Mouse (Mus musculus) megakaryocyte progenitor cell, adult 5-6 weeks (primary cell): ENCODE results near the gene Eppin. TPM values are rescaled to one million over a fixed set of nuclear protein-coding genes. Genes with fewer than 3 reads are reported as not detected.

Source experiments
- ATAC-seq: replicated peaks from 2 replicates; pipeline ENCODE4 v1.8.0; 2016; ENCODE audit warnings: mild to moderate bottlenecking, moderate TSS enrichment, inconsistent platforms; ENCODE audit not compliant: poor library complexity
- total RNA-seq, 2 experiments: library from RNA; stranded (forward) in 1 of 2; stranded (reverse) in 1 of 2; fragments of 157-497, 149-512 nt in 1 of 2; fragments of 200-1000 nt in 1 of 2; gene quantifications; 2 replicates each; pipeline versions ENCODE4 v1.2.3 to v1.2.4; 2015 to 2017

Eppin gene
- total RNA-seq, 2 experiments from 2014 or later = not detected

DNA sequence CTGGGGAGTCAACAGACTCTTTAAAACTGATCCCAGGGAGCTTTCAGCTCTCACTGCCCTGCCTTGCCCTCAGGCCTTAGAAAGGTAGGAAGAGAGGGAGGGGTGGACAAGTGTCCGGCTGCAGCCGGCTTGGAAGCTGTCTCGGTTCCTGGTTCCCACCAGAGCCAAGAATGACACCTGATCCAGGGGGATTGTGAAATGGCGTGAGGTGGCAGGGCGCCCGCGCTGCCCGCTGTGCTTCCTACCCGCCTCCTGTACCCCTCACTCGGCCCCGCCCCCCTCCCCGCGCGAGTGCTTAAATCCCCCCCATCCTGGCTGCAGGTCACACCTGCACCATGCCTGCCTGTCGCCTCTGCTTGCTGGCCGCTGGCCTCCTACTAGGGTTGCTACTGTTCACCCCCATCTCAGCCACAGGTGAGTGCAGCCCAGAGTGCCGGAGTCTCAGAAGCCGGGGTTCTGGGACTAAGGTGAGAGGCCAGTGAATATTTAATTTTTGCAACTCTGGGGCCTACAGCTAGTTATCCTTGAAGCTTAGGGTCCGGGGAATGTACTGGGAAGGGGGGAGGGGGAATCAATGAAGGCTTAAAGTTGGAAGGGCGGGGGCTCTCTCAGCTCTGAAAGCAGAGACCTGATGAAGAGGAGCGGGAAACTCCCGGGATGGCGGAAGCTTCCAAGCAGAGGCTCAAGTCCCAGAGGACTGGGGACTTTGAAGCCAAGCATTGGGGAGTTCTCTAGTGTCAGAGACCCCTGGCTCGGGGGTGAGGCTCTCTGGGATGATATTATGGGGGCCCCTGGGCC lies 30.8 kb downstream of the Eppin start, which contains the start of gene Wfdc2:
TSS of gene Wfdc2 (plus strand) at position 23 of the 798 bp plus-strand sequence.
- no peak for ATAC-seq

DNA sequence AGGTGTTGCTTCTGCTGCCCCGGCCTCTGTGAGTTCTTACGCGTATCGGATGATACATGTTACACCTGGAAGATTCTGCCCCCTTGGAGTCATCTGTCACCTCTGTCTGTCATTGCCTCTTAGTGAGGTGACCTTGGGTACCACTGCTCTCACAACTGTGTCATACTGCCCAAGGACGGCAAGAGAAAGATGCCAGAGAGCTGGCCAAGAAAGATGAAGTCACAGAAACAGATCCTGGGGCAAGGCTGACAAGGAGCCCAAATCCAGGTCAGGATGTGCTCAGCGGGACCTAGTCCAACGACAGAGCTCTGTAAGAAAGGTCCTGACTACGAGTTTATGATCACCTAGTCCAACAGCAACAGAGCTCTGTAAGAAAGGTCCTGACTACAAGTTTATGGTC lies 33.3 kb downstream of the Eppin start:
- ATAC-seq = no peak

DNA sequence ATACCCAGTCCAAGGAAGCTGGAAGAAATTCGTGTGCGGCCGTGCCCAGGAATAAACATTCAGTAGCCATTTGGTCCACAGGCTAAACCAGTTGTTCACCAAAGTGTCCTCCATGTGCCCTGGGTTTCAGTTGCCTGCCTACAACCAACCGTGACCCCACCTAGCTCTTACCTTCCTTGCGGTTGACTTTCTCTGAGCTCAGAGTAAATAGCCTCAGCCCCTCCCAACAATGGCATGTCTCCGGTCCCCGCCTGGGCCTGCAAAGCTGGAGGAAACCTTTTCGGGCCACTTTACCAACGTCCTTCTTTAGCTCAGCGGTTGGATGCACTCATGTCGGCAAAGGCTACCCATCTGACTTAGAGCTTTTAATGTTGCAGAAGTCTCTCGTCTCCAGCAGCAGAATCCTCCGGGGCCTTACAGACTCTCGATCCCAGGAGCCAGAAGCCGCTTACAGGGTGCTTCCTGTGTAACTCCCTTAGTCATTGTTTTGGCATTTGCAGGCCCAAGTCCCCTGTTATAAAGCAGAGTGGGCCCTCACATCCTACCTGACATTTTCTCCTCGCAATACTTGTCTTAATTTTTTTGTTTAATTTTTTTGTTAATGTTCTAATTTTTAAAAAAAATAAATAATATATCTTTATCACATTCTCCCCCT lies 34.3 kb downstream of the Eppin start:
- ATAC-seq = peak; percentile 42

DNA sequence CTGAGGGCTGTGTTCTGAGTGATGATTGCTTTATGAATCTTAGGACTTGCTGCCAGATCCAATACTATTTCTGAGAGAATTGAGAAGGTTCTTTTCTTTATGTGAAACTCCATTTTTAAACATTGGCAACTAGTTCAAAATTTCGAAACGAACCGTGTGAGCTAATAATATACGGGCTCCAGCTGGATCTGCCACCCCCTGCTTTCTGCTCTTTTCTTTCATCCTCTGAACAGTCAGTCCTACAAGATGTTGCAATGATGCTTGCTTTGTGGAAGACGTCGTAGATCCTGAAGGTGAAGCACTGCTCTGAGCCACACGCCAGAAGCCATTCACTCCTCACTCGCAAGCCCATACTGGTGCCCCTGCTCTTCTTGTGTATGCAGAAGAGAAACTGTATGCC lies 35.0 kb downstream of the Eppin start:
- ATAC-seq = peak; percentile 27; the same call in 1 of the 2 replicates

DNA sequence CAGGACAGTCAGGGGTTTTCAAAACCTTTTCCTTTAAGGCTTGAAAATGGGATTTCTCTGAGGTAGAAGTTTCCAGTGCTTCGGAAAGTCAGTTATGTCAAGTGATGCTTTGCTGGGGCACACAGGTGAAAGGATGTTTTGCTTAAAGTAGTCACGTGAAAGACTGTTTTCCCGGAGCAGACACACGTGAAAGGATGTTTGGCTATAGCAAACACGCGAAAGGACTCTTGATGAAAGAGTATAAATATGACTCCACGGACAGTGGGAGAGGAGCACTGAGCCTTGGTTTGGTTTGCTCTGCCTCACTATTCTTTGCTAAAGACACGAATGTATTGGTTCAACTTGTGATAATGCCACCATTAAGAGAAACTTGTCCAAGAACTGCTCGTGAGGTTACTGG lies 41.9 kb downstream of the Eppin start:
- ATAC-seq = no peak

DNA sequence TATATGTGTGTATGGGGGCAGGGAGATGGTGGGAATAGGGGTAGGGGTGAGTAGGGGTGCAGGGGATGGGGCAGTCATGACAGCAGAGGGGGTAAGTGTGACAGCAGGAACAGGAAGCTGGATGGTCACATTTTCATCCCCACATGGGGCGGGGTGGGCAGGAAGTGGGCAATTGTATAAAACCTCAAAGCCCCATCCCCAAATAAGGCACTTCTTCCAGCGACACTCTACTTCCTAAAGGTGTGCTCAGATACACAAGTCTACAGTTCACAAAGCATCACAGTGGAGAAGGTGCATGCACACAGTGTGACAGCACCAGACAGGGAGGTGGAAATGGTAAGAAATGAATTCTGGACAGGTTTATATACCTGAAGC lies 42.5 kb downstream of the Eppin start:
- ATAC-seq = no peak

DNA sequence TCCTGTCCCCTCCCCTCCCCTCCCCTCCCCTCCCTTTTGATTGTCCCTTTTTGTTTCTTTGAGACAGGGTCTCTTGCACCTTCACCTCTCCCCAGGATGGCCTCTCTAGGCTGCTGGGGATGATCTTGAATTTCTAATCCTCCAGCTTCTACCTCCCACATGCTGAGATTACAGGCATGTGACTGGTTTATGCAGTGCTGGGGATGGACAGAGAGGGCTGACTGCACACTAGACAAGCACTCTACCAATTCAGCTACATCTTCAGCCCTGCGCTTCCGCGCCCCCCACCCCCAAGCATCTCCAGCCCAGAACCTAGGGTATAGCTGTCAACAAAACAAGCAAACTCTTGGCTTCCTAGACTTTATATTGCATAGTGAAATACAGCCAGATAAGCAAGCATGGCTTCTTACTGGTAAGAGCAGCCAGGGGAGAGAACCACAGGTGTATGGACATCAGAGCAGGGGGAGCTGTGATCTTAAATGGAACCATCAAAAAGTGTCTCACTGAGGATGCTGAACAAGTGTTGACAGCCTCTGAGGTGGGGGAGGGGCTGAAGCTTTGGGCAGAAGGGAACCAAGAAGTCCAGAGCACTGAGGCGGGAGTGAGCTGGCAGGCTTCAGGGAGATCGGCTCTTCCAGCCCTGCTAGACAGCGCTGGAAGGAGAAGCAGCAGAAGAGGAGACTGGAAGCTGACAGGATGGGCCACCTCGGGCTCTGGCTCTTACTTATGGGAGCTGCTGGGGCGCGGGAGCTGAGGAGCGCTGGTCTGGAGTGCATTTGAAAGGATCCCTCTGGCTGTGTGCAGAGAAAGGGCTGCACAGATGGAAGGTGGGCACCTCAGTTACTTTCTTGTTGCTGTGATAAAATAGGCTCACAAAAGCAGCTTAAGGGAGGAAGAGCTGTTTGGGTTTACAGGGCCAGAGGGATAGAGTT lies 43.2 kb downstream of the Eppin start:
- ATAC-seq = no peak

DNA sequence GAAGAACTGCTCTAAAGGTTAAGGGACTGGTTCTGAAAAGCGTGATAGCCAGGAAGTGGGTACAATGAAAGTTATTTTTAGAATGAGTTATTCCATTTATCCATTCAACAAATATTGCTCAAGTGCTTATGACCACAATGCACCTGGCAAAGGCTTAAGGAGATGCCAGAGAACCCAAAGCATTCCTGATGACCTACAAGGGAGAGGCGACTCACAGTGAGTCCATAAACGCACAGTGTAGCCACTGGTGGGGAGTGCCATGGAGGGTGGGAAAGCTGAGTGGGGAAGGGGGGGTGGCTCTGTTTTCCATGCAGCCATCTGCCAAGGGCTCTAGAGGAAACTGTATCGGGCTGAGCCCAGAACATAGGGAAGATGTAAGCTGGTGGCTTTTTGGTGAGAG lies 44.1 kb downstream of the Eppin start:
- no peak for ATAC-seq

DNA sequence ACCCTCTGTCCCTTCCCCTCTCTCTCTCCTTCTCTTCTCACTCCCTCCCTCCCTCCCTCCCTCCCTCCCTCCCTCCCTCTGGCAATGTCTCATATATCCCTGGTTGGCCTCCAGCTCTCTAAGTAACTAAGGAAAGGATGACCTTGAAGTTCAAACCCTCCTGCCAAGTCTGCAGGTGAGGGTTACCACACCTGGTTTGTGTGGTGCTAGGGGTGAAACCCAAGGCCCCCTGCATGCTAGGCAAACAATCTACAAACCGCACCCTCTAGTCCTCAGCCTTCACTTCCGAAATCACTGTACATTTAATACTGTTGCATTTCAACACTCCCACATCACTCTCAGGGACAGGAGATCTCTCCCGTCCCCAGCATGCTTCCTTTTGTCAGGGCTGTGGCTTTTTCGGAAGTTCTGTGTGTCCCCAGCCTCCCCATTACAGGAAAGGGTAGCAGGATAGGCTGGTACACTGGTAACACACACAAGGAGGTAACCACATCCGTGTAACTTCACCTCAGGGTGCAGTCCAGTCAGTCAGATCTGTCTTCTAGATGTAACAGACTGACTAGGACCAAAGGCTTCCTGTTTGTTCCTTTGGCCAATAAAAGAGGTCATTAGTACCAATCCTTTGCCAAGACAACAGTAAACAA lies 48.8 kb downstream of the Eppin start:
- ATAC-seq = peak; percentile 98

DNA sequence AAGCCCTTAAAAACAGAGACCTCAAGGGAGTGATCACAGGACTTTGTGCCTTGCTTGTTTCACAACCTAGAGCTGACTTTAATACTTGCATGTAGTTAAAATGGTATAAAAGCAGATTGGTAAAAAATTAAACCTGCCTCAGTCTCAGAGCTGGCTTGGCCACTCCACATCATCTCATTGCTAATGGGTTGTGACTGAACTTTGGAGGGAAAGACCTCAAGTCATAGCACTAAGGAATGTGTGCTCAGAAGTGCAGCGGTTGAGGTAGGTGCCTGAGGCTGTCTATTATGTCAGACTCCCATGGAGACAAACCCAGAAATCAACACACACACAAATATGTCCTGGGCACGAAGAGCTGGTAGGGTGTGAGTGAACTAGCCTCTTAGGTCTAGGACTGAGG lies 49.6 kb downstream of the Eppin start:
- no peak for ATAC-seq

DNA sequence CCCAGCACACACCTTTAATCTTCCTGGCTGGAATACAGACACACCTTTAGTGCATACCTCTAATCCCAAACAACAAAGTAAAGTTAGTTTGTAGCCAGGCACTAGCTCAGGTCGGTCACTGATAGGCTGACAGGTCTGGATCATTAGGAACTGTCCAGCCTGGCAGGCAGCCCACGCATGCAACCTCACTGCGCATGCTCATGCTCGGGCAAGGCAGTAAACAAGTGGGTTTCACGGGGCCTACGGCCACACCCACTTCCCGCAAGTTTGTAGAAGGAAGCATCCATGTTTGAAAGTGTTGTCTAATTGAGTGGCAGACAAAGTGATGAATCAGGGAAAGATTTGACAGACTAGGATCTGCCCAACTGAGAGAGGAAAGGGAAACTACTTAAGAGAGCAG lies 50.8 kb downstream of the Eppin start:
- ATAC-seq = no peak

DNA sequence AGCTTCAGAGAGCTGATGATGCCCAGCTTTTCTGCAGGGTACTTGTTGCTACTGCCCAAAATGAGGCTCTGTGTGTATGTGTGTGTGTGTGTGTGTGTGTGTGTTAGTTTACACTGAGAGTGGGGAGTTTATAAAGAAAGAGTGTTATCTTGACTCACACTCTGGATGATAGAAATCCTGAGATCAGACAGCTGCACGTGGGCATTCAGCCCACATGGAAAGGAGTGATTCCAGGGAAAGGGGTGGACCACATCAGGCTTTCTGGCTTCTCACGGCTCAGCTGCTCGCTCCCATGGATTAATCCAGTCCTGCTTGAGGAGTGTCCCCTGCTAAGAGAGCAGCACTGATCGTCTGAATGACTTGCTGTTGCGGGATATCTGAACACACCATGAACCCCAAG lies 51.3 kb downstream of the Eppin start:
- no peak for ATAC-seq

DNA sequence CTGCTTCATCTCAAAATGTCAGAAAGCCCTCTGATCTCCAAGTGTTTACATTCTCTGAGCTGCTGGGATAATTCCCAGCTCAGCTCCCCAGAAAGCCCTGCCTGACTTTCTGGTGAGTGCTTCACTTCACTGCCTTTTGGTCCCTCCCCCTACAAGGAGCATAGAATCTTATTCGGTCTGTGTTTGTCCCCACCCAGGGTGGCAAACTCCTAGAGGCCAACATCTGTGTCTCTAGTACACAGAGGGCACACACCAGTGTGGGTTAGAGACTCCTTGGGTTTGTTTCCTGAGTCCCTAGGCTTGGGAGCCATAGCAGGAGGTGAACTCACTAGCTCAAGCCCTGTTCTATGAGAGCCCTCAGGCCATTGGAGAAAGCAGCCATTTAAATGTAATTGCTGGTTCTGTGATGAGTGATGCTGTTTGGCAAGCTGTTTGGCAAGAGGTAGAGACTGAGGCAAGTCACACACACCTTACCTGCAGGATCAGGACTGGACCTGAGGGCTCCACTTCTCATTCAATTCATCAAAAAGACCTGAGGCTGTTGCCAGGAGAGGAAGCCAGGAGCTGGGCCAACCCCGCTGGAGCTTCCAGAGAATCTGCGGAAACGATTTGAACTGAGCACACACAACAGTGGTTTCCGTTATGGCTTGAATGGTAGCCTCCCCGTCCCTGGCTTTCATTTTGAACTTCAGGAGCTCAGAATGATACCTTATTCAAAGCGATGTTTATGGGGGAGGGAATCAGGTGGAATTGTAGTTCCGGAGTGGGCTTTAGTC lies 52.6 kb downstream of the Eppin start:
- ATAC-seq = no peak

Other genes starting within 250 kb of the Eppin start
Only the 30 nearest of the 32 such genes appear.
- gene Slpi, start 204.5 kb downstream of the Eppin start, total RNA-seq (2015) = 244 and 316 TPM in 2 replicates
- 39.7 and 71.6 TPM in 2 replicates for gene Slpi, start 204.5 kb downstream of the Eppin start, total RNA-seq (2017)
- not detected in 2 replicates for gene Rbpjl, start 190.5 kb downstream of the Eppin start, total RNA-seq (2015)
- not detected in 2 replicates for gene Rbpjl, start 190.5 kb downstream of the Eppin start, total RNA-seq (2017)
- gene Matn4, start 188.4 kb downstream of the Eppin start, total RNA-seq (2015) = not detected in 2 replicates
- not detected in 2 replicates for gene Matn4, start 188.4 kb downstream of the Eppin start, total RNA-seq (2017)
- not detected in 2 replicates for gene Sdc4, start 149.7 kb downstream of the Eppin start, total RNA-seq (2015)
- 0.41 TPM in 1 of 2 replicates, not detected in the other for gene Sdc4, start 149.7 kb downstream of the Eppin start, total RNA-seq (2017)
- gene Sys1, start 136.6 kb downstream of the Eppin start, total RNA-seq (2015) = 39.1 and 39.5 TPM in 2 replicates
- 11.2 and 20.0 TPM in 2 replicates for gene Sys1, start 136.6 kb downstream of the Eppin start, total RNA-seq (2017)
- not detected in 2 replicates for gene Gm20458, start 132.6 kb downstream of the Eppin start, total RNA-seq (2015)
- gene Gm20458, start 132.6 kb downstream of the Eppin start, total RNA-seq (2017) = not detected in 2 replicates
- gene Trp53tg5, start 119.9 kb downstream of the Eppin start, total RNA-seq (2015) = not detected in 2 replicates
- gene Trp53tg5, start 119.9 kb downstream of the Eppin start, total RNA-seq (2017) = not detected in 2 replicates
- 1.1 and 2.7 TPM in 2 replicates for gene Dbndd2, start 107.5 kb downstream of the Eppin start, total RNA-seq (2015)
- gene Dbndd2, start 107.5 kb downstream of the Eppin start, total RNA-seq (2017) = 0.04 and 0.47 TPM in 2 replicates
- 75.1 and 80.0 TPM in 2 replicates for gene Pigt, start 96.1 kb downstream of the Eppin start, total RNA-seq (2015)
- 34.3 and 42.0 TPM in 2 replicates for gene Pigt, start 96.1 kb downstream of the Eppin start, total RNA-seq (2017)
- gene Wfdc2, start 31.2 kb downstream of the Eppin start, total RNA-seq (2015) = not detected in 2 replicates
- 1.8 TPM in 1 of 2 replicates, not detected in the other for gene Wfdc2, start 31.2 kb downstream of the Eppin start, total RNA-seq (2017)
- gene Spint3, start 20.1 kb downstream of the Eppin start, total RNA-seq (2015) = not detected in 2 replicates
- gene Spint3, start 20.1 kb downstream of the Eppin start, total RNA-seq (2017) = not detected in 2 replicates
- gene Wfdc6a, start 8.1 kb downstream of the Eppin start, total RNA-seq (2015) = not detected in 2 replicates
- not detected in 2 replicates for gene Wfdc6a, start 8.1 kb downstream of the Eppin start, total RNA-seq (2017)
- gene Wfdc6b, start 19.9 kb upstream of the Eppin start, total RNA-seq (2015) = not detected in 2 replicates
- not detected in 2 replicates for gene Wfdc6b, start 19.9 kb upstream of the Eppin start, total RNA-seq (2017)
- not detected in 2 replicates for gene Wfdc8, start 20.0 kb upstream of the Eppin start, total RNA-seq (2015)
- not detected in 2 replicates for gene Wfdc8, start 20.0 kb upstream of the Eppin start, total RNA-seq (2017)
- gene Wfdc16, start 45.2 kb upstream of the Eppin start, total RNA-seq (2015) = 0.56 TPM in 1 of 2 replicates, not detected in the other
- 0.08 TPM in 1 of 2 replicates, not detected in the other for gene Wfdc16, start 45.2 kb upstream of the Eppin start, total RNA-seq (2017)
- not detected in 2 replicates for gene Wfdc10, start 62.5 kb upstream of the Eppin start, total RNA-seq (2015)
- not detected in 2 replicates for gene Wfdc10, start 62.5 kb upstream of the Eppin start, total RNA-seq (2017)
- not detected in 2 replicates for gene Wfdc9, start 63.0 kb upstream of the Eppin start, total RNA-seq (2015)
- not detected in 2 replicates for gene Wfdc9, start 63.0 kb upstream of the Eppin start, total RNA-seq (2017)
- gene Wfdc11, start 80.5 kb upstream of the Eppin start, total RNA-seq (2015) = not detected in 2 replicates
- gene Wfdc11, start 80.5 kb upstream of the Eppin start, total RNA-seq (2017) = not detected in 2 replicates
- gene Wfdc13, start 91.5 kb upstream of the Eppin start, total RNA-seq (2015) = not detected in 2 replicates
- gene Wfdc13, start 91.5 kb upstream of the Eppin start, total RNA-seq (2017) = not detected in 2 replicates
- gene Spint4, start 104.9 kb upstream of the Eppin start, total RNA-seq (2015) = not detected in 2 replicates
- gene Spint4, start 104.9 kb upstream of the Eppin start, total RNA-seq (2017) = not detected in 2 replicates
- not detected in 2 replicates for gene Spint5, start 121.7 kb upstream of the Eppin start, total RNA-seq (2015)
- gene Spint5, start 121.7 kb upstream of the Eppin start, total RNA-seq (2017) = not detected in 2 replicates
- gene Wfdc3, start 152.3 kb upstream of the Eppin start, total RNA-seq (2015) = 0.20 and 0.29 TPM in 2 replicates
- 0.41 TPM in 1 of 2 replicates, not detected in the other for gene Wfdc3, start 152.3 kb upstream of the Eppin start, total RNA-seq (2017)
- 24.1 and 31.3 TPM in 2 replicates for gene Dnttip1, start 152.4 kb upstream of the Eppin start, total RNA-seq (2015)
- 32.0 and 38.4 TPM in 2 replicates for gene Dnttip1, start 152.4 kb upstream of the Eppin start, total RNA-seq (2017)
- gene Ube2c, start 176.3 kb upstream of the Eppin start, total RNA-seq (2015) = 271 and 279 TPM in 2 replicates
- 142 and 184 TPM in 2 replicates for gene Ube2c, start 176.3 kb upstream of the Eppin start, total RNA-seq (2017)
- gene Tnnc2, start 186.4 kb upstream of the Eppin start, total RNA-seq (2015) = not detected in 2 replicates
- gene Tnnc2, start 186.4 kb upstream of the Eppin start, total RNA-seq (2017) = not detected in 2 replicates
- 0.42 and 0.49 TPM in 2 replicates for gene Snx21, start 192.2 kb upstream of the Eppin start, total RNA-seq (2015)
- gene Snx21, start 192.2 kb upstream of the Eppin start, total RNA-seq (2017) = 0.37 and 0.88 TPM in 2 replicates
- gene Acot8, start 211.3 kb upstream of the Eppin start, total RNA-seq (2015) = 13.2 and 14.2 TPM in 2 replicates
- 22.2 and 26.4 TPM in 2 replicates for gene Acot8, start 211.3 kb upstream of the Eppin start, total RNA-seq (2017)
- gene Zswim3, start 211.5 kb upstream of the Eppin start, total RNA-seq (2015) = 4.3 and 6.7 TPM in 2 replicates
- gene Zswim3, start 211.5 kb upstream of the Eppin start, total RNA-seq (2017) = 2.5 and 2.8 TPM in 2 replicates
- gene Zswim1, start 229.1 kb upstream of the Eppin start, total RNA-seq (2015) = 6.3 and 9.0 TPM in 2 replicates
- gene Zswim1, start 229.1 kb upstream of the Eppin start, total RNA-seq (2017) = 3.1 and 4.4 TPM in 2 replicates
- not detected in 2 replicates for gene Spata25, start 234.9 kb upstream of the Eppin start, total RNA-seq (2015)
- not detected in 2 replicates for gene Spata25, start 234.9 kb upstream of the Eppin start, total RNA-seq (2017)